Mouse (Mus musculus) brain, embryonic 14.5 days (tissue): Measurements from ENCODE around the gene Ppt2.

ENCODE experiments used
- CTCF ChIP-seq: fragments of 200-500 bp; IDR thresholded peaks from 2 replicates; pipeline ENCODE4 v1.5.1; 2012; ENCODE audit warnings: inconsistent platforms, mild to moderate bottlenecking, moderate library complexity, borderline replicate concordance; ENCODE audit not compliant: insufficient read depth, insufficient read length; ENCODE audit errors: extremely low read depth
- POLR2A ChIP-seq: fragments of 200-500 bp; IDR thresholded peaks from 2 replicates; pipeline ENCODE4 v1.6.1; 2012; ENCODE audit warnings: mild to moderate bottlenecking, inconsistent platforms, borderline replicate concordance; ENCODE audit not compliant: poor library complexity, insufficient read depth, insufficient read length, severe bottlenecking; ENCODE audit errors: extremely low read depth

GRCm38 (mm10) chr17:34586796-34587422 is 41.4 kb downstream of the Ppt2 start:
- TF ChIP-seq CTCF (no peak), POLR2A (no peak)
